Mouse (Mus musculus) ES-E14 (cell line): ENCODE results near the gene Rhbg. TPM values are rescaled to one million over a fixed set of nuclear protein-coding genes. Genes with fewer than 3 reads are reported as not detected.

ENCODE experiments used
- DNase-seq: peaks from one replicate; pipeline ENCODE4 v3.0.0-alpha.2; 2013; ENCODE audit warnings: low read depth, low spot score
- H3K27ac ChIP-seq: 2 replicates; pipeline ENCODE4 v1.5.1; 2012; ENCODE audit warnings: low read depth, mild to moderate bottlenecking, low read length, moderate library complexity, mixed read lengths; ENCODE audit not compliant: poor library complexity, insufficient read depth, severe bottlenecking
- H3K36me3 ChIP-seq: 2 replicates; pipeline ENCODE4 v1.6.1; 2012; ENCODE audit warnings: mild to moderate bottlenecking, low read length, moderate library complexity, mixed read lengths; ENCODE audit not compliant: control insufficient read depth, poor library complexity, insufficient read depth, severe bottlenecking
- H3K4me1 ChIP-seq, 2 experiments: fragments of 150-350 bp in 1 of 2; sonication (generic) in 1 of 2; 2 replicates each; pipeline ENCODE4 v1.6.1; 2012; ENCODE audit warnings: low read length in 2 of 2, mild to moderate bottlenecking in 1 of 2, mixed read lengths in 1 of 2; ENCODE audit not compliant: control insufficient read depth in 2 of 2, insufficient read depth in 2 of 2, poor library complexity in 1 of 2
- H3K4me3 ChIP-seq, 2 experiments: fragments of 150-350 bp in 1 of 2; sonication (generic) in 1 of 2; 2 replicates each; pipeline ENCODE4 v1.5.1; 2012; ENCODE audit warnings: low read length in 2 of 2, low read depth in 1 of 2, mild to moderate bottlenecking in 1 of 2, mixed read lengths in 1 of 2; ENCODE audit not compliant: insufficient read depth in 1 of 2, poor library complexity in 1 of 2, severe bottlenecking in 1 of 2
- H3K9ac ChIP-seq: 2 replicates; pipeline ENCODE4 v1.6.1; 2012; ENCODE audit warnings: low read depth, mild to moderate bottlenecking, low read length, mixed read lengths; ENCODE audit not compliant: poor library complexity, insufficient read depth, severe bottlenecking
- H3K9me3 ChIP-seq: fragments of 150-350 bp; sonication (generic); 2 replicates; pipeline ENCODE4 v1.6.1; 2012; ENCODE audit warnings: low read depth, mild to moderate bottlenecking, low read length; ENCODE audit not compliant: control insufficient read depth, insufficient read depth
- CHD2 ChIP-seq: IDR thresholded peaks from 2 replicates; pipeline ENCODE4 v1.6.1; 2014; ENCODE audit warnings: mild to moderate bottlenecking, low read depth, low read length, inconsistent platforms
- HCFC1 ChIP-seq: IDR thresholded peaks from 2 replicates; pipeline ENCODE4 v1.6.1; 2012; ENCODE audit warnings: low read length, inconsistent platforms, borderline replicate concordance; ENCODE audit not compliant: insufficient read depth
- MAFK ChIP-seq: IDR thresholded peaks from 2 replicates; pipeline ENCODE4 v1.6.1; 2014; ENCODE audit warnings: mild to moderate bottlenecking, low read depth, low read length, inconsistent platforms; ENCODE audit not compliant: insufficient read depth
- ZC3H11A ChIP-seq: IDR thresholded peaks from 2 replicates; pipeline ENCODE4 v1.6.1; 2012; ENCODE audit warnings: low read depth, mild to moderate bottlenecking, inconsistent platforms, low read length, borderline replicate concordance
- ZNF384 ChIP-seq: IDR thresholded peaks from 2 replicates; pipeline ENCODE4 v1.6.1; 2012; ENCODE audit warnings: low read depth, low read length, inconsistent platforms
- in situ Hi-C, 2 experiments: fragments of 600-800 bp; cut with MboI; formaldehyde crosslinking; loops; one replicate each; pipeline ENCODE4 v1.15.1; 2025; ENCODE audit warnings: low sequenced_read_pairs in 2 of 2, inconsistent platforms in 1 of 2; ENCODE audit not compliant: unreplicated experiment in 2 of 2
- total RNA-seq: library from RNA; depleted of rRNA; stranded (reverse); fragments of 300-350 nt; gene quantifications from 2 replicates; pipeline ENCODE4 v1.2.3, GENCODE M21; 2012

Gene Rhbg
- total RNA-seq, 1 experiment = 3.4 TPM

- Histone ChIP-seq H3K9ac (no peak overlapping the region), H3K4me3 (no peak overlapping the region), H3K36me3 (no peaks in the 10 kb centered on the region), H3K27ac (no peak overlapping the region; the same call in 1 of the 2 replicates), H3K9me3 (no peaks in the 10 kb centered on the region), H3K4me1 (peaks cover 0 to 4% of the 10 kb centered on the region in 2 experiments; a peak in 1 of 4 replicates)
- DNase-seq = no peak
- in situ Hi-C loops = no loop called here
- no peak for TF ChIP-seq ZNF384
- TF ChIP-seq ZC3H11A = no peak
- TF ChIP-seq HCFC1 = no peak
- TF ChIP-seq MAFK = no peak
- no peak for TF ChIP-seq CHD2
Observed at GRCm38 (mm10) chr3:88210918-88211317, 43.6 kb downstream of the Rhbg start.

- no peaks in the 10 kb centered on the region for H3K9me3 ChIP-seq
- no peak overlapping the region for H3K27ac ChIP-seq
- no peak for DNase-seq
- no peak for TF ChIP-seq HCFC1
- no peak for TF ChIP-seq ZNF384
- no peak for TF ChIP-seq CHD2
- TF ChIP-seq ZC3H11A = no peak
- no peak for TF ChIP-seq MAFK
- no peaks in the 10 kb centered on the region for H3K36me3 ChIP-seq
- H3K4me3 ChIP-seq = no peak overlapping the region
- H3K9ac ChIP-seq = no peak overlapping the region
- peaks cover 0 to under 1% of the 10 kb centered on the region in 2 experiments; a peak in 1 of 4 replicates for H3K4me1 ChIP-seq
- in situ Hi-C loops = no loop called here
Observed at GRCm38 (mm10) chr3:88210121-88210520, 44.4 kb downstream of the Rhbg start.

- Histone ChIP-seq H3K9ac (no peak overlapping the region), H3K4me3 (no peak overlapping the region), H3K9me3 (no peaks in the 10 kb centered on the region), H3K4me1 (no peaks in the 10 kb centered on the region), H3K27ac (no peak overlapping the region), H3K36me3 (no peaks in the 10 kb centered on the region)
- in situ Hi-C loops = no loop called here
- TF ChIP-seq ZNF384 = no peak
- TF ChIP-seq MAFK = no peak
- no peak for TF ChIP-seq CHD2
- TF ChIP-seq ZC3H11A = no peak
- no peak for DNase-seq
Observed at GRCm38 (mm10) chr3:88209306-88209705, 45.2 kb downstream of the Rhbg start.

GRCm38 (mm10) chr3:88208226-88208720 is 46.2 kb downstream of the Rhbg start:
- in situ Hi-C loops = no loop called here
- Histone ChIP-seq H3K4me1 (no peaks in the 10 kb centered on the region), H3K4me3 (no peak overlapping the region), H3K27ac (no peak overlapping the region), H3K9me3 (no peaks in the 10 kb centered on the region), H3K36me3 (no peaks in the 10 kb centered on the region), H3K9ac (no peak overlapping the region)
- no peak for TF ChIP-seq HCFC1
- TF ChIP-seq ZC3H11A = no peak
- TF ChIP-seq MAFK = no peak
- no peak for TF ChIP-seq ZNF384
- no peak for TF ChIP-seq CHD2
- DNase-seq = no peak

- no peaks in the 10 kb centered on the region for H3K9me3 ChIP-seq
- no peaks in the 10 kb centered on the region for H3K36me3 ChIP-seq
- no peaks in the 10 kb centered on the region for H3K4me1 ChIP-seq
- no peak for TF ChIP-seq MAFK
- no peak overlapping the region for H3K27ac ChIP-seq
- in situ Hi-C loops = no loop called here
- no peak for DNase-seq
- H3K4me3 ChIP-seq = no peak overlapping the region
- H3K9ac ChIP-seq = no peak overlapping the region
Observed at GRCm38 (mm10) chr3:88207451-88208100, 46.9 kb downstream of the Rhbg start.
